Mouse (Mus musculus) retina, postnatal 7 days (tissue): ENCODE measurements around the gene Csf2rb.

Source experiments
- DNase-seq: peaks from one replicate; pipeline ENCODE4 v3.0.0-alpha.2; 2012; ENCODE audit warnings: low read depth, low spot score

Gene Csf2rb

DNA sequence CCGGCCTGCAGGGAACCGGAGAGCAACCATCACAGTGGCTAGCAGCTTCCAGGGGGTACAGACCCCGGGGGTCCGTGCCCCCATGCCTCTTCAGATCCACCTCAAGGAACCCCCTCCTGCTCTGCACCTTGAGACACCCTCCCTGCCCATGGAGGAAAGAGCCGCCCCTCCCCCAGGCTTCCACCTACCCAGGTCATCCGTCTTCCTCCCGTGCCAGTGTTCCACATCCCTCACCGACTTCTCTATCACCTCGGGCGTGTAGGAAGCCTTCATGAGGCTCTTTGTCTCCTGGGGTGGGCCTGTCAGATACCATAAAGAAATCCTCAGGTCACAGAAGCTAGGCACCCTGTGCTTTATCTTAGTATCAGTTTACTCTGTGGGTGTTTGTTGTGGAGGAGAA lies 53.0 kb downstream of the Csf2rb start:
- no peak for DNase-seq

DNA sequence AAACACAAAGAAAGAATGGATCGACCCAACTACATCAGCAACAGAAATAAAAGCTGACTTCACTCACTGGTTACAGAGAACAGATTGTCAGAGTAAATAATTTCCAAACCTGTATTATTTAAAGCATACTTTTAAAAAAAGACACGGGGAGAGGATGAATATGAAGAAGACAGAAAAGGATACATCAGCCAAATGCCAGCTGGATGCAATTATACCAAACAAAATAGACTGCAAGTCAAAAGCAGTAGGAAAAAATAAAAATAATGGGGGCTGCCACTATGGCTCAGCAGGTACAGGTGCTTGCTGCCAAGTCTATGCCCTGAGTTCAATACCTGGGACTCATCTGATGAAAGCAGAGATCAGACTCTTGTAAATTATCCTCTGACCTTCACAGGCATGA lies 54.7 kb downstream of the Csf2rb start:
- no peak for DNase-seq

DNA sequence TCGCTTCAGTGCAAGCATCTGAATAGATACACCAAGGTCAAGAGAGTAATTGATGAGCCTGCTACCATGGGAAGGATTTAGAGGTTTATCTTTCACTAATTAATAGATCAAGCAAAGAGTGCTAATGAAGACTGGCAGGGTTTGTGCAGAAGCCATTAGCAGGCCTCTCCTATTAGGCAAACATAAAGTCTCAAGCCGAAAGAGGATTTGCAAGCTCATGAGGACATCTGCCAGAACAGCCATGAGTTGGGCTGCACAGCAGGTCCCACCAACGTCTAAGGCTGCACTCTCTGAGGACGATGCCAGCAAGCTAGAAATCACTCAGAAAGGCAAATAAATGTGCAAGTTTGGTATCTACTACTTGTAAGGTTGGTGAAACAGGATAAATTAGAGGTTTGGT lies 55.2 kb downstream of the Csf2rb start:
- peak; percentile 70 for DNase-seq

DNA sequence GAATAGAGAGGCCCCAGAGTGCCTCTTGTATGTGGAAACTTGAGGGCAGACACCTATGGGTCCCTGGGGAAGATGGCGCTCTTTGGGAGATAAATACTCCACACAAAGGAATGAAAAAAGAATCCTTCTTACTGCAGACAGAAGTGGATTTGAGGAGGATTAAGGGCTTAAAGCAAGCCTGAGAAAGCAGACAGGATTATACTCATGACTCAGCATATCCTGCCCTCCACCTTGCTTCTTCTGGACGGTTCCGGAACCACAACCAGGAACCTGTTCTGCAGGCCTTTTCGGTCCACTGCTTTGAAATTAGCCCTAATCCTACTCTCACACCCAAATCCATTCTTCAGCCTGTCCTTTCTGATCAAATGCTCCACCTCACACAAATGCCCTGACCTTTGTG lies 56.6 kb downstream of the Csf2rb start:
- no peak for DNase-seq

DNA sequence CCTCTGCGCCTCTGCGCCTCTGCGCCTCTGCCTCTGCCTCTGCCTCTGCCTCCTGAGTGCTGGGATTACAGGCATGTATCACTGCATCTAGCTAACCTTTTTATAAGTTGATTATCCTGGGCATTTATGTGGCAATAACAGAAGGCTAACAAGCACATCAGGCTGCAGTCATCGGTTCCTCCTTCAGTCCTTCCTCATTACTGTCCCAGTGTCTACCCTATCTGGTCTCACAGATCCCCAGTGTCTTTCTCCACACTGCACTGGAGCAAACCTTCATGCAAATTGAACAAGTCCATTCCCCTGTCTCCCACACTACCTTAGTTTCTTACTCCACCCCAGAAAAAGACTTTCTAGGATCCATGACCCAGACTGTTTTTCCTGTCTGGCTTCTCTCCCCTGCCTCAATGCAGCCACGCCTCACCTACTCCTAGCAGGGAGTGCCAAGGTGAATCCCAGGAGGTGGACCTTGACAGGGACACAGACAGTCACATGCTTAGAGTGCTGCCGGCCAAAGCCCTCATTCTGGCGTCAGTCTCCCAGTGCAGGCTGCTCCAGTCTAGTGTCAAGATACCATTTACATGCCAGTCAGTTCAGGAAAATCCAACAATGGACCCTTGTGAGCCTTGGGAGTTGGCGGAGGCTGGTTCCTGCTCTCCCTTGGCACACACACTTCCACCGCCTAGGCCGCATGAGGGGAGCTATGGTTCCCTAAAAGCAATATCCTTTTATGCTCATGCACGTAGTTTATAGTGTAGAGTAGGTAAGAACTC lies 58.1 kb downstream of the Csf2rb start:
- DNase-seq: no peak

DNA sequence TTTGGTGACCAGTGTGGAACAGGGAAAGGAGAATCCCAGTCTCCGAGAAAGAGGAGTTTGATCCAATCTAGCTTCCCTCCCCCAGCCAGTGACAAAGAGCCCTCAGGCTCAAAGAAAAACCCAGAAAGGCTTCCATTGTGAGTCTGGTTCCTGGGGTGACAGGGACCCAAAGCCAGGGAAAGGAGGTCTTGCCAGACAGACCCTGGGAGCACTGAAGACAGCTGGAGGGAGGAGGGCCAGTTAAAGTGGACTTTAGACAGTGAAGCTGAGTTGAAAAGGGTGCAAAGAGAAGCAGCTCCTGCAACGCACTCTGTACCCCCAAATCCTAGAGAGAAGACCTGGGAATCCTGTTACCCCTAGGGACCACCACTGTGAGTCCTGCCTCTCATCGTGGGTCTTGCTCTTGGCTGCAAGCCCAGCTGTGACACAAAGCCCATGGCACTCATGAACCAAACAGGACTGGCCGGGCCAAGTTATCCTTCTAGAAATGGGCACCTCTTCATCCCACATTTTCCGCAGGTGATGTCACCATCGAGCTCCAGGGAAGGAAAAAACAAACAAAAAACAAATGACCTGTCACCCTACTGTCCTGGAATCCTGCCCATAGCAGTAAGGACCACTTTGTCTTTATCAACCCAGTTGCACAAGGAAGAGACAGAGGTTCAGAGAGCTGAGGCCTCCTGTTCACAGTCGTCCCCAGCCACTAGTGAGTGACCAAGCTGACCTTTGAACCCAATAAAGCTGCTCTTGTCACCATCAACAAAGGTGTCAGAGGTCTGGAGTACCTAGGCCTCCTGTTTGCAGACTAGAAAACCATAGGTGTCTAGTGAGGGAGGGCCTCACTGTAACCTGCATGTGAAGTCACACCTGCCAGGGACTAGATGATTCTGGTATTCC lies 58.9 kb downstream of the Csf2rb start:
- DNase-seq: no peak

DNA sequence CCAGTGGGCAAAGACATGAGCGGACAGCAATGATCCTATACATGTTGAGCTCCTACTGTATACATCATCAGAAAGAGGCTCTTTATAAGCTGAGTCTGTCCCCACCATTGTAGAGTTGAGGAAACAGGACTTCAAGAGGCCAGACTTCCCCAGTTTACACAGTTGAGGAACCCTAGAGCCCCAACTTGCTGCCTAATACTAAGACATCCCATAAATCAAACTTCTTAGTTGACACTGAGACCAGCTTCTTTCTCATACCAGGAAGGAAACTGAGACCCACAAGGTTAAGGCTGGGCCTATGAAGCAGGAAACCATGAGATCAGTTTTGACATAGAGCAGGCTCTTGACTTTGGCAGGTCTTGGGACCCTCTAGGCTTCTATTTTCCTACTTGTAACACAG lies 60.0 kb downstream of the Csf2rb start:
- DNase-seq: no peak

DNA sequence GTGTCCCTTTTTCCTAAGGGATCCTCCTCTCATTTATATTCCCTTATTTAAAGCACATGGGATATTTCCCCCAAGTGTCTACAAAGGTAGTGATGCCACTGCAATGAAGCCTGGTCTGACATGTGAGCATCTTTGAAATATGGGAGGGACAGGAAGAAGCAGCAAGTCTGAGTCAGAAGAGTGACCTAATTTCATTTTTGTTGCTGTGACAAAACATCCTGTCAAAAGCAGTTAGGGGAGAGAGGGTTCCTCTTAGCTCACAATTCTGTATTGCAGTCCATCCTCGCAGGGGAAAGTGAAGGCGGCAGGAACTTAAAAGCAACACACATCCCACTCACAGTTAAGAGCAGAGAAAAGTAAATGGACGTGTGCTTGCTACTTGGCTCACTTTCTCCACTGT lies 65.3 kb downstream of the Csf2rb start:
- DNase-seq: no peak

DNA sequence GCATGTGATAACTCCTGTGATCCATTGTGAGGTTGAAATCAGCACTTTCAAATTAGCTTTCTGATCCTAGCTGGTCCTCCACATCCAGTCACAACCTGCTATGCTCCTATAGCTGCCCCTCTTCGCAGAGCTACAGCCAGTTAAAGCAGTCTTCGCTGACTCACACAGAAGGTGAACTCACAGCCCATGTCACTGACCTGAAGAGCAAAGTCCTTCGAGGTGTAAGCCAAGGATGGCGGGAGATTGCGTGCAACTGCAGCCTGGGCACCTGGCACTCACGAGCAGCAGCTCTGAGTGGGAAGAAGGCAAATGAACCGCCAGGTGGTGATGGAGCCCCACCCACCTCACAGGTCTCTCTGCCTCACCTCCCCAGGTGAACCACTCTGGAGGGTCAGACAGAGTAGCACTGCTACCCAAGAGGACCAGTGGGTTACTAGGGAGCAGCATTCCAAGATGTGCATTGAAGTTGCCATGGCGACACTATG lies 70.0 kb downstream of the Csf2rb start, which contains the start of gene Tex33:
TSS of gene Tex33 (minus strand) at position 435 of the 485 bp plus-strand sequence.
- no peak for DNase-seq

DNA sequence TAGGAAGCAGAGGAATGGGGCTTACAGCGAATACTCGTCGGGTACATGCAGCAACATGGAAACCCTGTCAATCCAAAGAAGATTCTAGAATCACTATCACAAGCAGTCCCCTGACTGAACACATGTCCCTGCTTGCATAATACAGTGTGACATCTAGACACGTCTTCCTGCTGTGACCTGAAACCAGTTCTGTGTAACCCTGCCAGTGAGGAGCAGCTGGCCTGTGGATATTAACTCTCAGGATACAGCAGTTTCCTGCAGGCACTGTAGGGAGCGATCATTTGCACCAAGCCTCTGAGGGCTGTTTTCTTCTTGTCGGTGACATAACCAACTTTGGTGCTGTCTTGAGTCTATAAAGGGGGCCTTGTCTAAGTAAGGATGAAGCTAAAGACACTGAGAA lies 75.8 kb downstream of the Csf2rb start:
- no peak for DNase-seq

DNA sequence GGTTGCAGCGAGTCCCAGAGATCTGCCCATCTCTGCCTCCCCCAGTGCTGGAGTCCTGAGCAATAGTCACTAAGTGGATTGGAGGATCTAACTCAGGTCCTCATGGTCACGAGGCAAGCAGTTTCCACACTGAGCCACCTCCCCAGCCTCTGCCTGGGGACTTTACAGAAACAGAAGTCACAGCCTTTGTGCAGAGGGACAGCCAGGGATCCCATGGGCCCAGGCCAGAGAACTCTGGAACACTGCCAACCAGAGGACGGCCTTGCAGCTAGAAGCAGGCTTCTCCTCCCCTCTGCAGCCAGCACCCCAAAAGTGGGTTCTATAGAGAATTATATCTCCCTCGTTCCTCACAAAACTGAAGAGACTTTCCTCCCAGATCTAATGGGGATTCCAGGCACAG lies 76.4 kb downstream of the Csf2rb start:
- no peak for DNase-seq

DNA sequence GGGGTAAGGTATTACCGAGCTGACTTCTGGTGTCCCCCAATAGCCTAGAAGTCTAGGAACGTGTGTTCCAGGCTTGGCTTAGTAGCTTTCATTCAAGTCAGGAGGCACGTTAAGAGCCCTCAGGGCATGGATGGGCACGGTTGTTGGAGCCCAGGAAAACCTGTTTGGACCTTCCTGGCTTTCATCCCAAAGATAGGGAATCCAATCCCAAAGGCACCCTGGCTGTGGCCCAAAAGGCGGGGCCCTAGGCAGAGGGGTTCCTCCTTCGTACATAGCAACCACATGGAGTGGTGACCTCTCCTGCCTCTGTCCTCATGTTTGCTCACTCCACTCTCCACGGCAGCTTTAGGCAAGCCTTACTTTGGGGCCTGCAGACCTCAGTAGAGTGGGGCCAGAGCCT lies 76.9 kb downstream of the Csf2rb start:
- DNase-seq: no peak

DNA sequence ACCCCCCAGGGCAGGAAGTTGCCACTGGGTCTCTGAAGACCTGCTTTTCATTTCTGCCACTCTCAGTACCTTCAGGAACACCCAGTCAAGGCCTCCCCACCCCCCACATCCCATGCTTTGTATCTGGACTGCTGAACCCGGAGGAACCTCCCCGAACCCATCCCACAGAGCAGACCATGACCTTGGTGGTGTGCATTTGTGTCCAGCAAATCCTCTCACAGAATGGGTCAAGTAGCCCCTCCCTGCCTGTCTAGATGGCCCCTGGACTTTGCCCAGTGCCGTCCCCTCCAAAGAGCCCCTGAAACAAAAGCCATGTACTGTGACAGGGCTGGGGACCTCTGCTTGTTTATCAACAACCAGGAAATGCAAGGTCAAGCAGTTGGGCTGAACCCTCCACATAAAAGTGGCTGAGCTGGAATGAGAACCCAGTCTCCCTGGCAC lies 77.8 kb downstream of the Csf2rb start:
- no peak for DNase-seq
